Mouse (Mus musculus): ENCODE data around the gene Slc5a2. TPM values are rescaled to one million over a fixed set of nuclear protein-coding genes. Genes with fewer than 3 reads are reported as not detected.

The Slc5a2 gene
- total RNA-seq, 1 experiment from 2014 or later: not detected

GRCm38 (mm10) chr7:128319140-128319539, 53.7 kb downstream of the Slc5a2 start:
- ATAC-seq (replicated peaks; ENCODE audit: insufficient number of reproducible peaks, low FRiP score, low TSS enrichment, poor library complexity, severe bottlenecking): no peak

DNA sequence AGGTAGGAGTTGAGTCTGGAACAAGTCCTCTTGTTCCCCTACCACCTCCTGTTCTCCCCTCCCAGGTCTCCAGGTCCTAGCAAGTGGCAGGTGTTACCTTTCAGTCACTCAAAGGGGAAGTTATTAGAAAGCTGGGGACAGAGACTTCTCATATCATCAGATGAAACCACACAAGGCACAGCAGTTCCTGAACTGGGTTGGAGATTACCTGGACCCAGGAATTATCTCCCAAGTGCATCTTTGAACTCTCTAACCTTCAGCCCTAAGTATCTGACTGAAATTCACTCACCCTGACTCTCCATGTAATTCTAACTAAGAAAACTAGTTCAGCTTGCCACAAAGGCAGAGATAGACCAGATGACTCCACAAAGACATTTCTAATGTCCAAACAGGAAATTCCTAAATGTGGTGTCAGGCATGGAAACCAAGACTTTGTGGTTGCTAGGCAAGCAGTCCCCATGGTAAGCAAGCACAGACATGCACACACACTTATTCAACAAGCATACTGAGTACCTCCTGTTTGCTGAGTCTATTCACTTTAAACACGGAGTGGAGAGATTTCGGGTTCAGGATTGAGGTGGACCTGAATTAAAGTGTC, 54.9 kb downstream of the Slc5a2 start:
- ATAC-seq (replicated peaks; ENCODE audit: insufficient number of reproducible peaks, low FRiP score, low TSS enrichment, poor library complexity, severe bottlenecking): no peak

DNA sequence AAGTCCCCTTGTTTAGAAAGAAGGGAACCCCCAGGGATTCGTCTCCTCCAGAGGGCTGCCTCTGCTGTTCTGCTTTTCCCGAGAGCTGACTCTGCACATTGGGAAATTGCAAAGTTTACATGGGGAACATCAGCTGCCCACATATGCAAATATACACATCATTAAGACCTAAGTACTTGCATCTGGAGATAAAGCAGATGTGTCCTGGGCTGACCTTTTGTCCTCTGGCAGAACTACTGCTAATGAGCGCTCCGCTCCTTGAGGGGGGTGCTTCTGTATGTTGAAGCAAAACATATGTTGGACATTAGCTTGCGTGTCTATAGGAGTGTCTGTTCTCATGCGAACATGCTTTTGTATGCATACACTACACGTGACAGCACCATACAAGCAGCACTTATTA, 55.8 kb downstream of the Slc5a2 start:
- no peak for ATAC-seq (replicated peaks; ENCODE audit: insufficient number of reproducible peaks, low FRiP score, low TSS enrichment, poor library complexity, severe bottlenecking)

Other genes starting within 250 kb of the Slc5a2 start
- 419 to 520 TPM (median 447 TPM) in 3 replicates for gene Itgam, start 203.0 kb upstream of the Slc5a2 start, total RNA-seq (2017)
- 33.7 to 34.7 TPM in 2 of 3 replicates, not detected in the other for gene Gm49368, start 203.0 kb upstream of the Slc5a2 start, total RNA-seq (2017)
- 189 to 316 TPM (median 230 TPM) in 3 replicates for gene Itgax, start 136.1 kb upstream of the Slc5a2 start, total RNA-seq (2017)
- 2.1 to 7.5 TPM (median 5.6 TPM) in 3 replicates for gene Itgad, start 111.3 kb upstream of the Slc5a2 start, total RNA-seq (2017)
- 3.0 TPM in 1 of 3 replicates, not detected in the others for gene Cox6a2, start 59.3 kb upstream of the Slc5a2 start, total RNA-seq (2017)
- 9.1 to 14.9 TPM (median 11.6 TPM) in 3 replicates for gene Armc5, start 28.3 kb upstream of the Slc5a2 start, total RNA-seq (2017)
- 4.9 to 6.2 TPM (median 5.5 TPM) in 3 replicates for gene 9130023H24Rik, start 27.6 kb upstream of the Slc5a2 start, total RNA-seq (2017)
- gene Tgfb1i1, start 18.8 kb upstream of the Slc5a2 start, total RNA-seq (2017): 0.21 to 1.2 TPM in 2 of 3 replicates, not detected in the other
- 6.9 to 17.5 TPM (median 8.1 TPM) in 3 replicates for gene BC017158, start 32.5 kb downstream of the Slc5a2 start, total RNA-seq (2017)
- gene Rgs10, start 153.1 kb downstream of the Slc5a2 start, total RNA-seq (2017): 46.9 to 71.7 TPM (median 48.9 TPM) in 3 replicates
- gene Tial1, start 196.1 kb downstream of the Slc5a2 start, total RNA-seq (2017): 63.4 to 120 TPM (median 63.6 TPM) in 3 replicates

All from monocyte, adult 5-6 weeks (primary cell).